ENCODE assay signal across 25 mouse cellular contexts in genomic region chr11:104600675-104601074, GRCm38 (mm10).
"Had no signal": no experiment of that assay in that cellular context is flagged by ENCODE, and none has a peak within 500 bp of the region (broad histone marks: within the 10 kb centered on the region; RNA-seq: fewer than 3 reads in every experiment).

No protein-coding gene starts in this region.

- H3K9ac ChIP-seq: heart, embryonic 12.5 days; hindbrain, embryonic 12.5 days; hindbrain, embryonic 14.5 days; intestine, embryonic 15.5 days; limb, embryonic 12.5 days had no signal

- H3K27ac ChIP-seq: gastrocnemius, adult 2 months; heart, adult 2 months; hindbrain, embryonic 10.5 days; hindbrain, embryonic 12.5 days; hindbrain, embryonic 14.5 days; intestine, embryonic 15.5 days; layer of hippocampus, adult 2 months; left cerebral cortex, adult 2 months; limb, embryonic 10.5 days; limb, embryonic 12.5 days had no signal

- H3K9me3 ChIP-seq: heart, embryonic 12.5 days; hindbrain, embryonic 10.5 days; hindbrain, embryonic 12.5 days; intestine, embryonic 15.5 days; limb, embryonic 10.5 days; limb, embryonic 12.5 days had no signal

- H3K36me3 ChIP-seq: heart, embryonic 12.5 days; hindbrain, embryonic 10.5 days; hindbrain, embryonic 12.5 days; intestine, embryonic 15.5 days; limb, embryonic 10.5 days; limb, embryonic 12.5 days had no signal

- H3K4me1 ChIP-seq: hindbrain, embryonic 10.5 days; hindbrain, embryonic 12.5 days; intestine, embryonic 15.5 days; limb, embryonic 12.5 days had no signal

- DNase-seq: gastrocnemius, adult 2 months; gastrocnemius, postnatal 10 days; gastrocnemius, postnatal 25 days; heart, adult 2 months; heart, postnatal 10 days; heart, postnatal 4 days; kidney, adult 18-20 months; kidney, adult 8-10 months; kidney, postnatal 10 days; kidney, postnatal 25 days; kidney, postnatal 4 days; liver had no signal

- H3K27me3 ChIP-seq: intestine, embryonic 15.5 days had no signal

- ATAC-seq: hindbrain, embryonic 16.5 days; inflammation-experienced regulatory T-cells, adult 6 months; intestine, embryonic 15.5 days; intestine, postnatal 0 days had no signal

- H3K4me2 ChIP-seq: heart, embryonic 12.5 days; hindbrain, embryonic 12.5 days; hindbrain, embryonic 14.5 days; intestine, embryonic 15.5 days; limb, embryonic 12.5 days; liver, embryonic 11.5 days had no signal

- H3K4me3 ChIP-seq: gastrocnemius, adult 2 months; heart, adult 2 months; heart, embryonic 12.5 days; hindbrain, embryonic 10.5 days; hindbrain, embryonic 12.5 days; intestine, embryonic 15.5 days; layer of hippocampus, adult 2 months; left cerebral cortex, adult 2 months; limb, embryonic 10.5 days; limb, embryonic 12.5 days had no signal
